Mouse (Mus musculus) stomach, embryonic 16.5 days (tissue): ENCODE measurements at regions not wholly inside any gene's neighbourhood (a gene's known extent, or its start where the extent isn't known, plus 50 kb on each side); places are given as distances from the start of the nearest gene placed in this dataset.
A peak's percentile ranks its signal among the peaks of the same experiment; 100 is the strongest.

Source experiments
- ATAC-seq: fragments of 200-750 bp; cut with Nextera tagmentation; 2 replicates; pipeline ENCODE4 v1.8.0; 2017; ENCODE audit warnings: moderate number of reproducible peaks, moderate TSS enrichment; ENCODE audit not compliant: insufficient read depth, low FRiP score
- H3K27ac ChIP-seq: fragments of 300-500 bp; sonication (generic); 2 replicates; pipeline ENCODE4 v1.5.1; 2014; ENCODE audit warnings: low read length
- H3K27me3 ChIP-seq: fragments of 300-500 bp; sonication (generic); 2 replicates; pipeline ENCODE4 v1.6.1; 2014; ENCODE audit warnings: low read length, control low read depth, mixed read lengths; ENCODE audit not compliant: control insufficient read depth, insufficient read depth
- H3K36me3 ChIP-seq: fragments of 300-500 bp; sonication (generic); 2 replicates; pipeline ENCODE4 v1.6.1; 2014; ENCODE audit warnings: low read length; ENCODE audit not compliant: control insufficient read depth, insufficient read depth
- H3K4me1 ChIP-seq: fragments of 300-500 bp; sonication (generic); 2 replicates; pipeline ENCODE4 v1.6.1; 2014; ENCODE audit warnings: low read length, control low read depth, mixed read lengths; ENCODE audit not compliant: control insufficient read depth, insufficient read depth
- H3K4me2 ChIP-seq: fragments of 300-500 bp; sonication (generic); 2 replicates; pipeline ENCODE4 v1.6.1; 2014; ENCODE audit warnings: low read depth, low read length, mixed read lengths
- H3K4me3 ChIP-seq: fragments of 300-500 bp; sonication (generic); replicated peaks from 2 replicates; pipeline ENCODE4 v1.5.1; 2014; ENCODE audit warnings: mild to moderate bottlenecking, low read length
- H3K9ac ChIP-seq: fragments of 300-500 bp; sonication (generic); 2 replicates; pipeline ENCODE4 v1.6.1; 2014; ENCODE audit warnings: low read length
- H3K9me3 ChIP-seq: fragments of 300-500 bp; sonication (generic); replicated peaks from 2 replicates; pipeline ENCODE4 v1.6.1; 2016; ENCODE audit warnings: low read length, control low read depth; ENCODE audit not compliant: control insufficient read depth
- WGBS: fragments of 180-500 bp; shearing (Covaris S2); extraction: QIAGEN DNeasy Blood & Tissue Kit; methylation state at CpG from one replicate; pipeline ENCODE4 v1.1.7; 2014; 5-methylcytosine and 5-hydroxymethylcytosine counted together

DNA sequence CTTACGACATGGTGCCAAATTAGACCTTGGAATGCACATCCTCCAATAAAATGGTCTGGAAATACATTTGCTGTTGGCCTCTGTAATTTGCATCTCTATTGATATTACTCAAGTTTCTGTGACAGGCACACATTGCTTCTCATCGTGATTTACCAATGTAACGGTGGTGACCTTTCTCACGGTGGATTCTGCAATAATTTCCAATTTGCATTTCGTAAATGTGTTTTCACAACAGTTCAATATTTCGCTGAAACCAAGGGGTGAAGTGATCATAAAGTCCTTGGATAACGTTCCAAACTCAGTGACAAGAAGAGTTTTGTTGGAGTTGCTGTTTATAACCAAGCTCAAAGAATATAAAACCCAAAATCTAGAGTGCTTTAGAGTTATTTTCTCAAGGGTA lies 149.4 kb downstream of the Lrig3 start:
- Histone ChIP-seq H3K4me1 (no peaks in the 10 kb centered on the region), H3K4me2 (no peak overlapping the region), H3K4me3 (no peak overlapping the region), H3K27ac (no peak overlapping the region), H3K9me3 (no peaks in the 10 kb centered on the region), H3K36me3 (no peaks in the 10 kb centered on the region), H3K9ac (no peak overlapping the region), H3K27me3 (no peaks in the 10 kb centered on the region)
- no peak for ATAC-seq
- 85% methylated on average over 7 of the region's 7 CpGs for WGBS

DNA sequence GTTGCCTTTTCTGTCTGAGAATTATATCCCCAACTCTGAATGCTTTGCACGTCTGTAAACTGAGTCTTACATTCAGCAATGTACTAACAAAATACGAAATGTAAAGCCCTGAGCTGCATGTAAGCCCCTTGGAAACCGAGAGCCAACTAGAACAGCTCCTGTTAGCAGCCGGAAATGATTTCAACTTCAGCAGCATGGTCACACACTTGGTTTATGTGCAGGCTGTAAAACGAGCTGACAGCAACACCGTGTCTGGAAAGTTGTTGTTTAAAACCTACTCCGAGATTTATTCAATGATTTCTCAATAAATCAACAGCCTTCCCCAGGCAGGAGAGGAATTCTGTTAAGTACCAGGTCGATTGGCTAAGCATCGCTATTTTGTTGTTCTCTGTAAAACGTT lies 155.7 kb downstream of the Lrig3 start:
- 63% methylated on average over 10 of the region's 10 CpGs for WGBS
- ATAC-seq = no peak

DNA sequence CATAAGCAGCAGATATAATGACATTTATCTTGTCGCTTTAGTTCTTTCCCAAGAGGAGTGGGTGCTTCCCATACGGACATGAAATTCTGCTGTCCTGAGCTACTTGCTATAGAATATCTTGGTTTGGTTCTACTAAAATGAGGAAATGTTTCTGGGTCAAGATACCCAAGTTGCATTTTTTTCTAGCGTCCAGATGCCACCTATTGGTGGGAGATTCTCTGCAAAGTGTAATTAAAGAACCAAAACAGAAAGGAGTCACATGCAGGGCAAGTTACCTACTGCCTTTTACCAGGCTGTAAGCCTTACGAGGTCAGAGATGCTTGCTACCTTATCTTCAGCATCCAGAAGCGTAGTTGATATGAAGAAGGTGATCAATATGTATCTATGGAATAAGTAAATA lies 156.5 kb downstream of the Lrig3 start:
- no peak overlapping the region for H3K27ac ChIP-seq
- 79% methylated on average over 5 of the region's 5 CpGs for WGBS

More for the DNA sequence above, 155.7 kb downstream of the Lrig3 start:
- no peak overlapping the region for H3K9ac ChIP-seq
- H3K9me3 ChIP-seq = no peaks in the 10 kb centered on the region
- no peaks in the 10 kb centered on the region for H3K27me3 ChIP-seq
- H3K36me3 ChIP-seq = no peaks in the 10 kb centered on the region
- H3K4me3 ChIP-seq = no peak overlapping the region
- H3K27ac ChIP-seq = no peak overlapping the region
- H3K4me1 ChIP-seq = no peaks in the 10 kb centered on the region
- no peak overlapping the region for H3K4me2 ChIP-seq

DNA sequence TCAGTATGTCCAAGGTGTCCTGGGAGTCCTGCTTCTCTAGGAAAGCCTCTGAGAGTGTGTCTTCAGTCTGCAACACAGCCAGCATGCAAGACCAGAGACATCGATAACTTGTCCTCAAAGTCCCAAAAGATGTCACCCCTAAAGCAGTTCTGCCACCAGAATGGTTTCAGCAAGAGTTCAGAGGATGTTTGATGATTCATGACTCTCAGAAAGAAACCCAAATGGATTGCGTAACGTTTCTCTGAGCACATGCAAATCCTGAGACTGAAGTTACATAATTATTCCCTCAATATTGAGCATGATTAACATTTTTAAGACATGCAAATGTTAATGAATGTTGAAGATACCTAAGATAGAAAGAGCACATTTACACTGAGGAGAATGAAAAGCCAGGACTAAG lies 167.2 kb downstream of the Lrig3 start:
- Histone ChIP-seq H3K4me2 (no peak overlapping the region), H3K27ac (no peak overlapping the region), H3K9me3 (no peaks in the 10 kb centered on the region), H3K36me3 (no peaks in the 10 kb centered on the region), H3K4me1 (no peaks in the 10 kb centered on the region), H3K4me3 (no peak overlapping the region), H3K9ac (no peak overlapping the region), H3K27me3 (no peaks in the 10 kb centered on the region)
- WGBS = 77% methylated on average over 3 of the region's 3 CpGs
- no peak for ATAC-seq

More for the DNA sequence above, 156.5 kb downstream of the Lrig3 start:
- H3K9ac ChIP-seq = no peak overlapping the region
- ATAC-seq = no peak
- no peaks in the 10 kb centered on the region for H3K9me3 ChIP-seq
- no peaks in the 10 kb centered on the region for H3K27me3 ChIP-seq
- no peaks in the 10 kb centered on the region for H3K36me3 ChIP-seq
- H3K4me1 ChIP-seq = no peaks in the 10 kb centered on the region
- no peak overlapping the region for H3K4me3 ChIP-seq
- H3K4me2 ChIP-seq = no peak overlapping the region

DNA sequence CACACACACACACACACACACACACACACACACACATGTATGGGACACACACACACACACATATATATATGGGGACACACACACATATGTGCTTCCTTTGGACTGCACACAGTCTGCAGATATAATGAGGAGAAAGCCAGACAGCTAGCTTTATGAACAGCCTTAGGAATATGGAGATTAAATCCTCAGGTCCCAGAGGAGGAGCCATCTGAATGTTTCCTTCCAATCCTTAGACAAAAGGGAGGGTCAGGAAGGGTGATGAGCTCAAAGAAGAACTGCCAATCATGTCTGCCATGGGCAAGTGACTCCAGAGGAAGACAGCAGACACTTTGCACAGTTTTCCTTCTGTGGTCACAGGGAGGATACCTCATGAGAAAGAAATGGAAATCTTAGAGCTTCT lies 168.0 kb downstream of the Lrig3 start:
- H3K27ac ChIP-seq = no peak overlapping the region
- no peaks in the 10 kb centered on the region for H3K4me1 ChIP-seq

DNA sequence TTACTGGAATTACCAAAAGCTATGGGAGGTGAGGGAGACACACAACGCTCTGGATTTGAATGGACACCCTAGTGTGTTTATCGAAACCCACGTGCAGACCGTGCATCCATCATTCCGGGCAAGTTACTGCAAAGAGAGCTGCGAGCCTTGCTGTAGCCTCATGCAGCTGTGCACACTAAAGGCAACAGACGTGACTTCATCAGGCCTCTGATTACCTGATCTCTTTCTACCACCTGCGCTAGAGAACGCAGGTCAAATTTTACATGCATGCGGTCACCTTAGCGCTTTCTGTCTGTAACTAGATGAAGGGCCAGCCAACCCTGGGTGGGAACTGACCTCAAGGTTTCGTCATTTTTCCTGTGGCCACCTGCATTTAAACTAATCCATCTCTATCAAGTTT lies 172.6 kb downstream of the Lrig3 start:
- Histone ChIP-seq H3K4me2 (no peak overlapping the region), H3K4me1 (no peaks in the 10 kb centered on the region), H3K27ac (no peak overlapping the region), H3K4me3 (no peak overlapping the region), H3K9ac (no peak overlapping the region), H3K9me3 (no peaks in the 10 kb centered on the region), H3K36me3 (no peaks in the 10 kb centered on the region), H3K27me3 (no peaks in the 10 kb centered on the region)
- 72% methylated on average over 12 of the region's 12 CpGs for WGBS
- ATAC-seq = no peak

More for the DNA sequence above, 168.0 kb downstream of the Lrig3 start:
- no peak overlapping the region for H3K4me3 ChIP-seq
- H3K4me2 ChIP-seq = no peak overlapping the region
- H3K9ac ChIP-seq = no peak overlapping the region
- no peak for ATAC-seq
- H3K36me3 ChIP-seq = no peaks in the 10 kb centered on the region
- no peaks in the 10 kb centered on the region for H3K27me3 ChIP-seq
- H3K9me3 ChIP-seq = no peaks in the 10 kb centered on the region

DNA sequence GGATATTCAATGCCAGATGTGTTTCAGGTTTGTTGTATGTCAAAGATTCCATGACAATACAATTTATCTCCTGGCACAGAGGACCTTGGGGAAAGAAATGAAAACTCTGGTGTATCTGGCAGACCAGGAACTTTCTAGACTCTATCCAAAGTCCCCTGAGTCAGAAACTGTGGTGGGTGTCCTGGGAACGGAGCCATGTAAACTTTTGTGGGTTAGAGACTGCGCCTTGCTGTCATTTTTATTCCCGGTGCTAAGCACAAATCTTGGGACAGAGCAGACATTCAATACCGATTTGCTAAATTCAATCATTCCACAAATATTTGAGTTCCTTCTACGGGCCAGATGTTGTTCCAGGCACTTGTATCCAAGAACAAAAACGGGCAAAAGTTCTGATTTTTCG lies 175.6 kb downstream of the Lrig3 start:
- no peak overlapping the region for H3K9ac ChIP-seq
- H3K27ac ChIP-seq = peak overlapping the region; percentile 75; the same call in 1 of the 2 replicates
- H3K9me3 ChIP-seq = no peaks in the 10 kb centered on the region
- WGBS = 50% methylated on average over 7 of the region's 7 CpGs
- no peaks in the 10 kb centered on the region for H3K36me3 ChIP-seq
- no peak overlapping the region for H3K4me2 ChIP-seq
- no peak for ATAC-seq
- no peak overlapping the region for H3K4me3 ChIP-seq
- no peaks in the 10 kb centered on the region for H3K4me1 ChIP-seq
- no peaks in the 10 kb centered on the region for H3K27me3 ChIP-seq

DNA sequence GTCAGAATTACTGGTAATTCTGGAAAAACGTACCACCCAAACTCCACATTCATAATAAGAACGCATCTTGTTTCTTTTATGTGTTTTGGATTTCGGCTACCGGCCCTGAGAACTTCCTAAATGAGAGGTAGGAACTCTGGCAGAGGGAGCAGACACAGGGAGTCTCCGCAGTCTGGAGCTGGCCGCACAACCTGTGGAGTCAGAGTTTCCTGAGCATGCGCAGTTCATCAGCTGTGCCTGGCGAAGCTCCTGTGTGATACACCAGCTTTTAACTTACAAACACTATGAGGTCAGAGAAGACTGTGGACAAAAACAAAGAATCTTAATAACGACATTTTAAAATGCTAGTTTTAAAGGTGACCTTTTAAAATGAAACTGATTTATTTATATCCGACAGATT lies 177.9 kb downstream of the Lrig3 start:
- Histone ChIP-seq H3K4me1 (no peaks in the 10 kb centered on the region), H3K36me3 (no peaks in the 10 kb centered on the region), H3K4me2 (peak overlapping the region; percentile 49), H3K4me3 (peak overlapping the region; percentile 7; the same call in 1 of the 2 replicates), H3K9me3 (no peaks in the 10 kb centered on the region), H3K9ac (peak overlapping the region; percentile 55; the same call in 1 of the 2 replicates), H3K27me3 (no peaks in the 10 kb centered on the region), H3K27ac (peak overlapping the region; percentile 91)
- no peak for ATAC-seq
- 49% methylated on average over 10 of the region's 10 CpGs for WGBS

DNA sequence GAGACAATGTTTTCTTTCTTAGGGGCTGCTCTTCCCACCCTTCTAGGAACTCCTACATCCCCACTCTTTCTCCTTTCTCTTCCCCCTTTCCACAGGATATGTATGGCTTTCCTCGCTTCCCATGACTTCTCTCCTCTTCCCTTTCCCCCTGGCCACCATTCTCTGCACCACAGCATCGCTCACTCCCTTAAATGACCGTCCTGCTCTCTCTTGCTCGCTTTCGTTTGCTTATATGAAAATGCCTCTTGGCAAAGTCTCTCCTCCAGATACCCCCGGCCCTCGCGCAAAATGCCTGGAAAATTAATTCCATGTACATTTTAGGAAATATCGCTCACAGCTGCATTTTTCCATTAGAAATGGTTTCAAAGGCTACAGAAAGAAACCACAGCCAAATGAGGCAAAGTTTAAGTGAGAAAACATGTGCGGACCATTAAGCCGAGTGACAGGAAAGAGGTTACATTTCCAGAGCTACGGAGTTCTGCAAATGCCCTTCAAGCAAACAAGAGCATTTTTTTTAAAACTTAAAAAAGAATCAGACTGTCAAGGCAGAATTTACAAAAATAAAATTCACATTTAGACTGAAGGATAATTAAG lies 178.7 kb downstream of the Lrig3 start:
- peak; percentile 70 for ATAC-seq
- H3K9ac ChIP-seq = peak overlapping the region; percentile 51; the same call in 1 of the 2 replicates
- H3K4me1 ChIP-seq = no peaks in the 10 kb centered on the region
- peak overlapping the region; percentile 91 for H3K27ac ChIP-seq
- no peaks in the 10 kb centered on the region for H3K36me3 ChIP-seq
- H3K9me3 ChIP-seq = no peaks in the 10 kb centered on the region
- WGBS = 40% methylated on average over 12 of the region's 12 CpGs
- peak overlapping the region; percentile 18; the same call in 1 of the 2 replicates for H3K4me3 ChIP-seq
- H3K4me2 ChIP-seq = peak overlapping the region; percentile 49
- H3K27me3 ChIP-seq = no peaks in the 10 kb centered on the region
